Mouse (Mus musculus) E14TG2a.4 (cell line): ENCODE results near the gene Syn3.

ENCODE experiments used
- CTCF ChIP-seq: conservative IDR thresholded peaks from 2 replicates; pipeline ENCODE4 v1.5.1; 2014; ENCODE audit warnings: low read length
- NANOG ChIP-seq: IDR thresholded peaks from 2 replicates; pipeline ENCODE4 v1.6.1; 2014; ENCODE audit warnings: borderline replicate concordance, low read length, mixed read lengths
- POU5F1 ChIP-seq: IDR thresholded peaks from 2 replicates; pipeline ENCODE4 v1.6.1; 2014; ENCODE audit warnings: low read length, borderline replicate concordance

DNA sequence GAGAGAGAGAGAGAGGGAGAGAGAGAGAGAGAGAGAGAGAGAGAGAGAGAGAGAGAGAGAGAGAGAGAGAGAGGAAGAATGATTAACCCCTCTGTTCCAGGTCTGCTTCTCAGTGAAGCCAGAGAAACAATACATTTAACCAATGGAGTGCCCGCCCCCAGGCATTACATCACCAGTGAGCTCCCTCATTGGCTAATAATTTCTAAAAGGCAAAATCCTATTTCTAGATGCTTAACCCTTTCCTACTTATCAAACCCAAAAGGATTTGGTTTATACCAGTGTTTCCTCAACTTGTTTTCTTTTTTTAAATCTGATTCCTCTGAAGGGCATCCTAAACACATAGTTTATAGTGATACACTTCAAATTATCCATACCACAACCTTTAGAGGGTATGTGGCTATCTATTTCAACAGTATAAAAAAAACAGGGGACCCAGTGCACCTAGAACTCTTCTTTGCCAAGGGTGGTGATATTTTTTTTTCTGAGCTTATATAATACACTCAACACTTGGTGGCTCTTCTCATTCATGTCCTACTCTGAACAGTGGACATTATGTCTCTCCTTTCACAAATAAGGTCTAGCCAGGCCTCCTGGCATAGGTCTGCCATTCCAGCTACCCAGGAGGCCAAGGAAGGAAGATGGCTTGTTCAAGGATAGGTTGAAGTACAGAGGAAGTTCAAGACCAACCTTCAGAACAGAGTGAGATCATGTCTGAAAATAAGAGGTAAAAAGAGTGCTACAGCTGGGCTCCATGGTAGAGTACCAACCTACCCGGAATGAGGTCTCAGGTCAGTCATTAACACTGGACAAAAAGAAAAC lies 6.4 kb downstream of the Syn3 start:
- no peak for TF ChIP-seq CTCF
- TF ChIP-seq NANOG = no peak
- no peak for TF ChIP-seq POU5F1
